ENCODE assay signal across 14 mouse cellular contexts in the genomic region with DNA sequence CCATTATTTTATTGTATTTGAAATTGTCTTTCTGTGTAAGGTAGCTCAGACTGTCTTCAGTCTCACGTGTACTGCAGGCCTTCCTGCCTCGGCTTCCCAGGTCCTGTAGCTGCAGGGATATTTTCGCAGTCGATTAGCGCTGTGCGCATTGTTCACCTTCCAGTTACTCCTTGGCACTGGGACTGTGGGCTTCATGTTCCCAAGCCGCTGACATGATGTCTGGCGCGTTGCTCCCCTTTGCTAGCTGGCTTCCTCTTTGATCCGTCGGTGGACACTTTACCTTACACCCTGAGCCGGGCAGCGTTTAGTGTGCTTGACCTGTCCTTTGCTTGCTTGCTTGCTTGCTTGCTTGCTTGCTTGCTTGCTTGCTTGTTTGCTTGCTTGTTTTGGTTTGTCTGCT. TPM values are rescaled to one million over a fixed set of nuclear protein-coding genes. Genes with fewer than 3 reads are reported as not detected.
DNase-seq lines count a peak whose midpoint lies in the region; ATAC-seq and TF ChIP-seq lines count a peak whose summit lies in the region.
"Had no signal": no experiment of that assay in that cellular context is flagged by ENCODE, and none has a peak within 500 bp of the region (broad histone marks: within the 10 kb centered on the region; RNA-seq: fewer than 3 reads in every experiment).

No protein-coding gene starts in this region.

- H3K27me3 ChIP-seq in heart, embryonic 10.5 days (ENCODE audit: insufficient read depth, poor library complexity, severe bottlenecking), result no peaks in the 10 kb centered on the region
- H3K27me3 ChIP-seq in liver, embryonic 11.5 days (replicated peaks; ENCODE audit: control insufficient read depth, insufficient read depth, low read length), result no peaks in the 10 kb centered on the region
- no peaks in the 10 kb centered on the region for H3K27me3 ChIP-seq in myocyte (ENCODE audit: control insufficient read depth, insufficient read depth, insufficient read length)
- H3K27me3 ChIP-seq in cerebellum, adult 2 months (ENCODE audit: control insufficient read depth, insufficient read depth, low read length), result no peaks in the 10 kb centered on the region

- TF ChIP-seq CTCF in cerebellum, adult 2 months (IDR thresholded peaks at IDR 0.05; ENCODE audit: borderline replicate concordance, insufficient read depth, low read depth, low read length), result no peak

- H3K4me3 ChIP-seq in heart, embryonic 10.5 days, result no peak overlapping the region
- no peak overlapping the region for H3K4me3 ChIP-seq in liver, embryonic 11.5 days (ENCODE audit: low read depth, low read length)
- H3K4me3 ChIP-seq in brown adipose tissue, adult 24 weeks (ENCODE audit: insufficient read depth, low read depth, low read length), result no peak overlapping the region
- H3K4me3 ChIP-seq in myocyte, result no peak overlapping the region
- no peak overlapping the region for H3K4me3 ChIP-seq in cerebellum, adult 2 months (replicated peaks; ENCODE audit: insufficient read depth, low read depth, low read length)

- H3ac ChIP-seq in myocyte (ENCODE audit: control insufficient read depth, insufficient read length), result no peak overlapping the region

- peak overlapping the region; percentile 31; the same call in 1 of the 2 replicates for H3K27ac ChIP-seq in heart, embryonic 10.5 days
- peak overlapping the region; percentile 50; the same call in 1 of the 2 replicates for H3K27ac ChIP-seq in liver, embryonic 11.5 days (ENCODE audit: low read depth, low read length)
- peak overlapping the region; percentile 67 for H3K27ac ChIP-seq in brown adipose tissue, adult 24 weeks (replicated peaks; ENCODE audit: low read depth, low read length)
- H3K27ac ChIP-seq in cerebellum, adult 2 months (ENCODE audit: insufficient read depth, low read length), result no peak overlapping the region

- H3K9ac ChIP-seq in liver, embryonic 11.5 days (ENCODE audit: low read depth, low read length), result no peak overlapping the region
- H3K9ac ChIP-seq: forebrain, postnatal 0 days had no signal

- DNase-seq in heart, embryonic 10.5 days (ENCODE audit: low spot score), result no peak
- no peak for DNase-seq in heart, adult 9 months (ENCODE audit: low spot score in 2 of 2)
- no peak for DNase-seq in liver, embryonic 11.5 days (ENCODE audit: low spot score)
- DNase-seq in liver, result no peak
- no peak for DNase-seq in right cerebral cortex, adult 18-20 months
- DNase-seq in cerebellum, adult 2 months, result no peak
- DNase-seq: adrenal gland, adult 8-10 months; cerebellum, adult 11-12 months; forebrain, postnatal 0 days; heart, postnatal 14 days; kidney, adult 18-20 months had no signal

- no peak for ATAC-seq in liver, embryonic 11.5 days (replicated peaks; ENCODE audit: low FRiP score)
- ATAC-seq: midbrain, embryonic 16.5 days had no signal

- peaks cover 93% of the 10 kb centered on the region for H3K79me2 ChIP-seq in myocyte (ENCODE audit: control insufficient read depth, insufficient read depth)

- no peaks in the 10 kb centered on the region for H3K9me3 ChIP-seq in heart, embryonic 10.5 days
- H3K9me3 ChIP-seq in liver, embryonic 11.5 days (ENCODE audit: control insufficient read depth, low read length), result no peaks in the 10 kb centered on the region

- TF ChIP-seq POLR2A in myocyte (IDR thresholded peaks at IDR 0.05; ENCODE audit: insufficient read length, low read depth), result no peak
- no peak for TF ChIP-seq POLR2A in cerebellum, adult 2 months (IDR thresholded peaks at IDR 0.05; ENCODE audit: borderline replicate concordance, insufficient read depth, low read length)

- peaks cover 74% of the 10 kb centered on the region for H3K4me1 ChIP-seq in heart, embryonic 10.5 days
- peaks cover 62% of the 10 kb centered on the region for H3K4me1 ChIP-seq in liver, embryonic 11.5 days (replicated peaks; ENCODE audit: control insufficient read depth, insufficient read depth, low read length)
- peaks cover 58% of the 10 kb centered on the region for H3K4me1 ChIP-seq in brown adipose tissue, adult 24 weeks (ENCODE audit: control insufficient read depth, insufficient read depth, insufficient read length, low read length)
- H3K4me1 ChIP-seq in cerebellum, adult 2 months (ENCODE audit: control insufficient read depth, insufficient read depth, low read length), result peaks cover 57% of the 10 kb centered on the region

- WGBS in heart, embryonic 10.5 days, result 76% methylated on average over 13 of the region's 13 CpGs
- 74% methylated on average over 13 of the region's 13 CpGs for WGBS in liver, embryonic 11.5 days
- 47% methylated on average over 13 of the region's 13 CpGs for WGBS in cerebellum, adult 2 months

- 0 out of 2 replicates have a peak, but pooled peaks cover 3% of the 10 kb centered on the region for H3K36me3 ChIP-seq in heart, embryonic 10.5 days
- no peaks in the 10 kb centered on the region for H3K36me3 ChIP-seq in liver, embryonic 11.5 days (ENCODE audit: control insufficient read depth, insufficient read depth, low read length)
- H3K36me3 ChIP-seq in myocyte (ENCODE audit: control insufficient read depth, insufficient read depth), result no peaks in the 10 kb centered on the region

- H3K4me2 ChIP-seq in liver, embryonic 11.5 days, result no peak overlapping the region
- peak overlapping the region; percentile 62 for H3K4me2 ChIP-seq in myocyte (ENCODE audit: low read depth)

TF ChIP-seq in myocyte, 11 proteins besides CTCF, POLR2A, EP300 and RAD21:
- TF ChIP-seq CEBPB (IDR thresholded peaks at IDR 0.05; ENCODE audit: insufficient read depth, poor library complexity, severe bottlenecking) (no peak), TCF3 (IDR thresholded peaks at IDR 0.05; ENCODE audit: insufficient read length, low read depth) (no peak), MAX (IDR thresholded peaks at IDR 0.05; ENCODE audit: low read depth) (no peak), SRF (IDR thresholded peaks at IDR 0.05; ENCODE audit: control insufficient read depth, insufficient read length, low read depth) (no peak), TCF12 (IDR thresholded peaks at IDR 0.05; ENCODE audit: insufficient read depth, poor library complexity, severe bottlenecking) (no peak)

RNA-seq across cellular contexts. Expression of gene Ptpn1, which starts 16.7 kb away (rescaled TPM):
- polyA plus RNA-seq in heart, embryonic 10.5 days (2016; fragmentation: Nextera tagmentation; extraction: Ambion mirVana), result 45.3 and 58.3 TPM in 2 replicates
- 50.7 and 53.6 TPM in 2 replicates for polyA plus RNA-seq in liver, embryonic 11.5 days (2014; fragmentation: Nextera tagmentation; extraction: Ambion mirVana)
- polyA plus RNA-seq in brown adipose tissue, adult 24 weeks (2012; ENCODE audit: insufficient read depth, insufficient read length, missing spikeins), result 7.6 and 16.2 TPM in 2 replicates
- polyA plus RNA-seq in myocyte (2012; fragmentation: generic; extraction: Trizol), result 45.0 TPM
- polyA plus RNA-seq in cerebellum, adult 2 months (2012; rRNA removed), result 24.5 and 25.0 TPM in 2 replicates
